Mouse (Mus musculus): ENCODE measurements around the gene Iqcj.

- TF ChIP-seq CTCF (IDR thresholded peaks at IDR 0.05; ENCODE audit: low read depth, low read length) (no peak), POLR2A (IDR thresholded peaks at IDR 0.05; ENCODE audit: borderline replicate concordance, low read depth, low read length) (no peak)
Observed at GRCm38 (mm10) chr3:67892026-67892705, at the start of gene Iqcj, which contains the start of gene Iqschfp.
